Mouse (Mus musculus) monocyte, adult 2 months (primary cell): ENCODE results near the gene Ruvbl2.
A peak's percentile ranks its signal among the peaks of the same experiment; 100 is the strongest.
"Not testable (repeated sequence)": the region's sequence is repeated elsewhere in the genome, so short reads cannot be mapped to it uniquely, and the experiment has no call there.

Experiments used
- DNase-seq, 2 experiments: peaks; one replicate each; pipeline ENCODE4 v3.0.0; 2022; ENCODE audit warnings: low spot score in 2 of 2, low read depth in 1 of 2

Gene Ruvbl2

DNA sequence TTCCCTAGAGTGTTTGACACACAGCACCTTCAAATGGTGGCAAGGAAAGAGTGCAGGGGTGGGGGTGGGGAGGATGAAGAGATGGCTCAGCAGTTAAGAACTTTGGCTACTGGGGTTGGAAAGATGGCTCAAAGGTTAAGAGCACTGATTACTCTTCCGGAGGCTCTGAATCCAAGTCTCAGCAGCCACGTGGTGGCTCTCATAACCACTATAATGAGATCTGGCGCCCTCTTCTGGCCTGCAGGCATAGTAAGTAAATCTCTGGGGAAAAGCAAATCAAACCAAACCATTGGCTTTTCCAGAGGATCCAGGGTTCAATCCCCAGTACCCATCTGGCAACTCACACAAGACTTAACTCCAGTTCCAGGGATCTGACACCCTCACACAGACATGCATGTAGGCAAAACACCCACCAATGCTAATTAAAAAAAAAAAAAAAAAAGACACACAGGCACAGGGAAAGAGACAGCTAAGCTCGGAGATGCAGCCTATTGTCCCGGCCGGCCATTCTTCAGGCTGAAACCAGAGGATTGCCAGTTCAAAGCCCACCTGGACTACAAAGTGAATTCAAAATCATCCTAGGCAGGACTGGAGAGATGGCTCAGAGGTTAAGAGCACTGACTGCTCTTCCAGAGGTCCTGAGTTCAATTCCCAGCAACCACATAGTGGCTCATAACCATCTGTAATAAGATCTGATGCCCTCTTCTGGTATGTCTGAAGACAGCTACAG lies 34.2 kb downstream of the Ruvbl2 start:
- DNase-seq, result peak in 1 of 2 experiments; percentile 45

DNA sequence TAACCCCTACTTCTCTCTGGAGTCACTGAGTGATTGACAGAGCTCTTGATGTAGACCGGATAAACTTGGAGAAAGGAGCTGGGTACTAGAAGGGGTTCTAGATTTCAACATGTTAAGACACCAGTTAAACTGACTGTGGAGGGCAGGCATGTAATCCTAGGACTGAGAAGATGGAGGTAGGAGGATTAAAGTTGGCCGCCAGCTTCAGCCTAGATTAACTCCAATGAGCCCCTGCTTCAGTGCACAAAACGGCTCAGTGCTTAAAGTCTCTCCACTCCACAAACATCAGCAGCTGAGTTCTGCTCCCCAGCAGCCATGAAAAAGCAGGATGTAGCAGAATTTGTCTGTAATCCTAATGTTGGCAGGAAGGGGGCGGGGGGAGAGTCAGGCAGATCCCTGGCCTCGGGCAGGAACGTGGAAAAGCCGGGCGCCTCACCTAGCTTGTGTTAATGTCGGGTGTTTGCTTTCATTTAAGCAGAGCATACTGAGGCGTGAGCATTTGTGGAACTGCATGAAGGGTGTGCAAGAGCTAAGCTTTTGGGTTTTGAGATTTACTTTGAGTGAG lies 36.3 kb downstream of the Ruvbl2 start:
- no peak for DNase-seq

DNA sequence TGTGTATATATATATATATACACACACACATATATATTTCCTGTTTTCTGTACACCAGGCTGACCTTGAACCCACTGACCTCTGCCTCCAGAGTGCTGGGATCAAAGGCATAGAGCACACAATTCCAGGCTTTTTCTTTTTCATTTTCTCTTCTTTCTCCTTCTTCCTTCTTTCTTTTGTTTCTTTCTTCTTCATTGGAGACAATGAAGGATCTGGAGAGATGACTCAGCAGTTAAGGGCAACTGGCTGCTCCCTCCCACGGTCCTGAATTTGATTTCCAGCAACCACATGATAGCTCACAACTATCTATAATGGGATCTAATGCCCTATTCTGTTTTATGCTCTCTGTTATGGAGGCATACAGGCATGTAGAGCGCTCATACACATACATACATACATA lies 41.1 kb downstream of the Ruvbl2 start:
- DNase-seq, result no peak

DNA sequence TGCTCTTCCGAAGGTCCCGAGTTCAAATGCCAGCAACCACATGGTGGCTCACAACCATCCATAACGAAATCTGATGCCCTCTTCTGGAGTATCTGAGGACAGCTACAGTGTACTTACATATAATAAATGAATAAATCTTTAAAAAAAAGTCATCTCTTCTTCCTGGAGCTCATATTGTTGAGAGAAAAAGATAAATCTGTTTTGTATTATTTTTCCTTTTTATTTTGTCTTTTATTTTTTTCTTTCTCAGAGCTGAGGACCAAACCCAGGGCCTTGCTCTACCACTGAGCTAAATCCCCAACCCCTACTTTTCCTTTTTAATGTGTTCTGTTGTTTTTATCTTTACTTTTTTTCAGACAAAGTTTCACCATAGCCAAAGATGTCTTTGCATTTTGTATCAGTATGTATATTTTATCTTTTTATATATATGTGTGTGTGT lies 41.5 kb downstream of the Ruvbl2 start:
- not testable (repeated sequence) for DNase-seq

DNA sequence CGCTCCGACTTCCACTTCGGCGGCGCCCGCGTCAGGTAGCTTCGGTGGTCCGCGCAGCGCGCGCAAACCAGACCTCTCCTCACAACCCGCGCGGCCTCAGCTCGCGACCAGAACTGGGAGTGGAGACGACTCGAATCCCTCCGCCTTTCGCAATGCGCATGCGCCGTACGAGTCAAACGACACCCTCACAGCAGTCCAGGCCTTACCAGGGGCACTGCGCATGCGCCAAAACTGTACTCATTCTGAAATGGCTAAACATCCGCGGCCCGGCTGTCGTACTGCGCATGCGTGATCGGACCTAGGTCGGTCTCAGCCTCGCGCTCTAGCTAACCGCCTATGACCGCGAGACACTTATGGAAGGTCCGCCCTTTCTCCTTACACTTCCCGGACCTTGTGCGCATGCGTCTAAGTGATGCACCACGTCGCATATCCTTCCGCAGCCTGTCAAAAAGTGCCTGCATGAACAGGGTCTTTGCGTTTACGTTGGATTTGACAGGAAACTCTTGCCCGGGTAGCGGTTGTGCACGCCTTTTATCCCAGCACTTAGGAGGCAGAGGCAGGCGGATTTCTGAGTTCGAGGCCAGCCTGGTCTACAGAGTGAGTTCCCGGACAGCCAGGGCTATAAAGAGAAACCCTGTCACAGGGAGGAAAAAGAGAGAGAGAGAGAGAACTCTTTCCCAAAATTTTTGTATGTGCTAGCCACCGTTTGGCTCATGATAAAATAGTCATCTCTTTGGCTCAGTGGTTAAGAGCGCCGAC lies 42.1 kb downstream of the Ruvbl2 start, which contains the start of gene Snrnp70:
Gene Snrnp70 (minus strand): TSS at position 165 of the 759 bp plus-strand sequence.
- DNase-seq, result peak; percentile 99 to 100

DNA sequence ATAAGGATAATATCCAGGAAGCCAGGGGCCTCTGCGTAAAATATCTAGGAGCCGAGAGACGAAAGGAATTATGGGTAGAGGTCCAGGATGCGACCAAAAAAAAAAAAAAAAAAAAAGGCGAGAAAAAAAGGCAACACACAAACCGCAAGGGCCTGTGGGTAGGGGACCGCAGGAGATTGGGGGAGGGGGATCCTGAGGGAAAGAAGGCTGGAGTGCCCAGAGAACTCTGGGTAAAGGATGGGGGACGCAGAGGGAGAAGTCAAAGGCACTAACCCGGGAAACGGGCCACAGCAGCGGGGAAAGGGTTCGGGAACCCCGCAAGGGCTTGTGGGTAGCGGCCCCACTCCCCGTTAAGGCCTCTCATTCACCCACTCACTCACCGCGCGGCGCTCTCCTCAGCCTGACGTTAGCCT lies 42.8 kb downstream of the Ruvbl2 start:
- no peak for DNase-seq

DNA sequence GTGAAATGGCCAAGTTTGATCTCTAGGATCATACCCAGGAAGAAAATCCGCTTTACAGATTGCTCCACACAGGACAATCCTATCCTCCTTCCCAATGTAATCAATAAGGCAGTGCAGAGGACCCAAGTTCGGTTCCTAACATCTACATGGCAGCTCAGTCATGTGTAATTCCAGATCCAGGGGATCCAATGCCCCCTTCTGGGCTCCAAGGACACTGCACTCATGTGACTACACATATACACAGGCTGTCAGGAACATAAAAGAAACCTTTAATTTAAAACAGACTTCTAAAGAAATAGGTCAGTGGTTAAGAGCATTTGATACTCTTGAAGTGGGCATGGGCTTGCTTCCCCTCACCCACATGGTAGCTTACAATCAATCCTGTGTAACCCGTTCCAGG lies 51.8 kb downstream of the Ruvbl2 start:
- DNase-seq, result no peak

DNA sequence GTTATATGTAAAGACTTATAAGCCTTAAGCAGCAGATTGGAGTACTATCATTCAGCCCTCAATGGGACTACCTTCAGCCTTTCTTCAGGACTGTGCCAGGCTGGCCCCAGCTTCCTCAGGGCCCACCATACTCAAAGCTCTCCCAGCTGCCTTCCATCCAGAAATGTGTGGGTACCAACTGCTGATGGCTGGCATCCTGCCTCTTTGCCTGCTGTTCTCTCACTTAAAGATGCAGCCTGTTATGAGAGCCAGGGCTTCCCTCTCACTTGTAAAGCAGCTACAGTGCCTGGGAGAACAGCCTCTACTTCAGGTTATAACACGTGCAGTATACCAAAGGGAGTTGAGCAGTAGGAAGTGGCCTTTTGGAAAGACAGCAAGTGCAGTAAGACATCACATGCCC lies 61.8 kb downstream of the Ruvbl2 start:
- no peak for DNase-seq

DNA sequence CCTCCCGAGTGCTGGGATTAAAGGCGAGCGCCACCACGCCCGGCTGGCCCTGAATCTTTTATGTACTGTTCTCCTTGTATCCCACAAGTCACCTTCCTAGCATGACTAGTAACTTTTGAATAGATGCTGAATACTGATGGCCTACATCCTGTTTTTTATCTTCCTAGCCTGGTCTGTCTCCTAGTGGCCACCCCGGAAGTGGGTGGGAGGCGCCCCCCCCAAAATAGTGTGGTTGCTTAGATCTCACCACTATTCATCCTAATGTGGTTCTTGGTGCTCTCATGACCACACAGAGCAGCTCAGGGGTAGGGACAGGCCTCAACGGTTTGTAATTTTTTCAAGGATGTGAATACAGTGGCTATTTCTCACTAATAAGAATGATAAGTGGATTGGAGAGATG lies 63.3 kb downstream of the Ruvbl2 start:
- DNase-seq, result no peak

DNA sequence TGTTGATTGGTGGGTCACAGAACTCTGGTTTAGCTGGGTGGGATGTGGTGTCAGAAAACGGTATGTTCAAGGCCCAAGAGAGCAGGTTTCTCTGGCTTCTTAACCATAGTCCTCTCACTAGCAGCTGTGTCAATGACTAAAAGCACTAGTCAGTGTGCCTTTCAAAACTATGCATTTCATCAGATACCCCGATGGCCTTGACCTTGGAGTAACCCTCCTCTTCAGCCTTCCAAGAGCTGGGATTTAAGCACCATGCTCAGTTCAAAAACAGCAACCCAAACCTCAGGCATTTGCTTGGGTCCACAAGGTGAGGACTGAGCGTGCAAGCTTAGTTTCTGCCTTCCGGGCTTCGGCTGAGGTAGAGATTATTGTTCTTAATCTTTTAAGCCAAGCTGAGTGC lies 65.5 kb downstream of the Ruvbl2 start:
- DNase-seq, result no peak
